Mouse (Mus musculus): ENCODE results near the gene Heatr5b. TPM values are rescaled to one million over a fixed set of nuclear protein-coding genes. Genes with fewer than 3 reads are reported as not detected.

The Heatr5b gene
- polyA plus RNA-seq, 1 experiment from 2014 or later: 14.4 TPM

GRCm38 (mm10) chr17:78748440-78748839 lies 86.7 kb downstream of the Heatr5b start:
- Histone ChIP-seq H3K4me3 (ENCODE audit: low read length) (no peak overlapping the region), H3K9me3 (ENCODE audit: control insufficient read depth, low read length) (no peaks in the 10 kb centered on the region), H3K36me3 (ENCODE audit: control insufficient read depth, insufficient read depth, low read length) (no peaks in the 10 kb centered on the region), H3K4me1 (replicated peaks; ENCODE audit: control insufficient read depth, insufficient read depth, low read length) (0 out of 2 replicates have a peak, but pooled peaks cover 2% of the 10 kb centered on the region), H3K27ac (ENCODE audit: low read length) (no peak overlapping the region), H3K9ac (ENCODE audit: low read length) (no peak overlapping the region), H3K27me3 (ENCODE audit: control insufficient read depth, insufficient read depth, low read depth, low read length) (no peaks in the 10 kb centered on the region), H3K4me2 (ENCODE audit: low read depth, low read length) (no peak overlapping the region)
- WGBS: 82% methylated on average over 9 of the region's 9 CpGs
- ATAC-seq (ENCODE audit: low read depth): no peak

DNA sequence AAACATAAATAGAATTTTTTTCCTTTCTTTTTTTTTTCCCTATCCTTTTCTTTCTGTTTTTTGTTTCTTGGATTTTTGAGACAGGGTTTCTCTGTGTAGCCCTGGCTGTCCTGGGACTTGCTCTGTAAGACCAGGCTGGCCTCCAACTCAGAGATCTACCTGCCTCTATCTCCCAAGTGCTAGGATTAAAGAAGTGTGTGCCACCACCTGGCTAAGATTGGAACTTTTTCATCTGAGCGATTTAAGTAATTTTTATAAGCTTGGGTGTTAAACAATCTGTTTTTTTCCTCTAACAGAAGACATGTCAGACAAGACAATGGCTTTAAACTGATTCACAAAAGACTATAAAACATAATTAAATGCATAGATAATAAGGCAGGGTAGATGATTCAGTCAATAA lies 96.7 kb downstream of the Heatr5b start:
- no peak overlapping the region for H3K9ac ChIP-seq (ENCODE audit: low read length)
- no peaks in the 10 kb centered on the region for H3K36me3 ChIP-seq (ENCODE audit: control insufficient read depth, insufficient read depth, low read length)
- H3K27ac ChIP-seq (ENCODE audit: low read length): no peak overlapping the region
- peaks cover 15% of the 10 kb centered on the region; the same call in 1 of the 2 replicates for H3K4me1 ChIP-seq (replicated peaks; ENCODE audit: control insufficient read depth, insufficient read depth, low read length)
- H3K9me3 ChIP-seq (ENCODE audit: control insufficient read depth, low read length): no peaks in the 10 kb centered on the region
- 51% methylated on average over 1 of the region's 1 CpGs for WGBS
- no peak overlapping the region for H3K4me3 ChIP-seq (ENCODE audit: low read length)
- H3K4me2 ChIP-seq (ENCODE audit: low read depth, low read length): no peak overlapping the region
- no peak for ATAC-seq (ENCODE audit: low read depth)
- no peaks in the 10 kb centered on the region for H3K27me3 ChIP-seq (ENCODE audit: control insufficient read depth, insufficient read depth, low read depth, low read length)

DNA sequence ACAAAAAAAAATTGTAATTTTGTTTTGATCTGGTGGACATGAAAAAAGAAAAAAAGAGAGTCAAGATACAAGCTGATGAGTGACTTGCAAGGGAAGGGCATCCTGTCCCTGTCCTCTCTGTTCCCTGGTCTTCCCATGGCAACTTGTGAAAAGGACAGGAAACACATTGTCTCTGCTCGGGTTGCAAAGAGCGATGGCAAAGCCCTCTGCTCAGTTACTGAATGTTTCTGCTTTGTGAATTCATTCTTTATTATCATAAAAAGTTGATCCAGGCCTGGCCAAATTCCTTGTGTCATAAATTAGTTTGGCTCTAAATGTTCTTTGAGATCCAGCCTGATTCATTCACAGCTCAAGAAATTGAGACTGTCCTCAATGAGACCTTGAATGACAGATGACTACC lies 97.4 kb downstream of the Heatr5b start:
- Histone ChIP-seq H3K4me1 (replicated peaks; ENCODE audit: control insufficient read depth, insufficient read depth, low read length) (peaks cover 16% of the 10 kb centered on the region; the same call in 1 of the 2 replicates), H3K4me3 (ENCODE audit: low read length) (no peak overlapping the region), H3K9me3 (ENCODE audit: control insufficient read depth, low read length) (no peaks in the 10 kb centered on the region), H3K36me3 (ENCODE audit: control insufficient read depth, insufficient read depth, low read length) (no peaks in the 10 kb centered on the region), H3K9ac (ENCODE audit: low read length) (no peak overlapping the region), H3K27ac (ENCODE audit: low read length) (peak overlapping the region; percentile 31; the same call in 1 of the 2 replicates), H3K27me3 (ENCODE audit: control insufficient read depth, insufficient read depth, low read depth, low read length) (no peaks in the 10 kb centered on the region), H3K4me2 (ENCODE audit: low read depth, low read length) (no peak overlapping the region)
- no peak for ATAC-seq (ENCODE audit: low read depth)
- WGBS: 54% methylated on average over 2 of the region's 2 CpGs

DNA sequence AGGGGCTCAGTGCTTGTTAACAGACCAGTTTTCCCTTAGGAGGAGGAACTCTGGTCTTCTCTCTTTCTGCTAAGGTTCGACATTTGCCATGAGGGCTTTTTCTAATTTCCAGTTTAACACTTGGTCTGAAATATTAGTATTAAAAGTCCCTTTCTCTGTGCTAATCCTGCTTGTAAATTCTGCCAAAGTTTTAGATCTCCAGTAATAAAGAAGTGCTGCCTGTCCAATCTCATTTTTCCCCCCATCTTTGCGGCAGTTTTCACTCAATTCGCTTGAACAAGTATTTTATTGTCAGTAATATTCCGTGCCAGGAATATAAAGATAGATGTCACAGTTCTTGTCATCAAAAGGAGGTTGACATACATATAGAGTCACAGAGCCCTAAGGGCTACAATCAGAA lies 98.1 kb downstream of the Heatr5b start, which contains the start of gene Strn:
Gene Strn, minus strand, starts transcription at position 101 of the 400 bp plus-strand sequence.
- Histone ChIP-seq H3K4me3 (ENCODE audit: low read length) (peak within 1 kb of the TSS; percentile 79), H3K27me3 (ENCODE audit: control insufficient read depth, insufficient read depth, low read depth, low read length) (no peaks in the 10 kb centered on the region), H3K4me2 (ENCODE audit: low read depth, low read length) (peak within 1 kb of the TSS; percentile 89), H3K36me3 (ENCODE audit: control insufficient read depth, insufficient read depth, low read length) (no peaks in the 10 kb centered on the region), H3K27ac (ENCODE audit: low read length) (peak within 1 kb of the TSS; percentile 94), H3K9me3 (ENCODE audit: control insufficient read depth, low read length) (no peaks in the 10 kb centered on the region), H3K4me1 (replicated peaks; ENCODE audit: control insufficient read depth, insufficient read depth, low read length) (peaks cover 16% of the 10 kb centered on the region; the same call in 1 of the 2 replicates), H3K9ac (ENCODE audit: low read length) (peak within 1 kb of the TSS; percentile 90)
- no peak for ATAC-seq (ENCODE audit: low read depth)
- 38% methylated on average over 4 of the region's 4 CpGs for WGBS

- WGBS: under 1% methylated on average over 57 of the region's 60 CpGs
- H3K27me3 ChIP-seq (ENCODE audit: control insufficient read depth, insufficient read depth, low read depth, low read length): no peaks in the 10 kb centered on the region
- H3K27ac ChIP-seq (ENCODE audit: low read length): peak overlapping the region; percentile 94
- H3K9ac ChIP-seq (ENCODE audit: low read length): peak overlapping the region; percentile 90
- peak overlapping the region; percentile 79 for H3K4me3 ChIP-seq (ENCODE audit: low read length)
- H3K4me1 ChIP-seq (replicated peaks; ENCODE audit: control insufficient read depth, insufficient read depth, low read length): peaks cover 16% of the 10 kb centered on the region; the same call in 1 of the 2 replicates
- no peaks in the 10 kb centered on the region for H3K36me3 ChIP-seq (ENCODE audit: control insufficient read depth, insufficient read depth, low read length)
- H3K9me3 ChIP-seq (ENCODE audit: control insufficient read depth, low read length): no peaks in the 10 kb centered on the region
- peak overlapping the region; percentile 89 for H3K4me2 ChIP-seq (ENCODE audit: low read depth, low read length)
- ATAC-seq (ENCODE audit: low read depth): peak; percentile 100
Measured at GRCm38 (mm10) chr17:78736473-78736988, 98.6 kb downstream of the Heatr5b start.

DNA sequence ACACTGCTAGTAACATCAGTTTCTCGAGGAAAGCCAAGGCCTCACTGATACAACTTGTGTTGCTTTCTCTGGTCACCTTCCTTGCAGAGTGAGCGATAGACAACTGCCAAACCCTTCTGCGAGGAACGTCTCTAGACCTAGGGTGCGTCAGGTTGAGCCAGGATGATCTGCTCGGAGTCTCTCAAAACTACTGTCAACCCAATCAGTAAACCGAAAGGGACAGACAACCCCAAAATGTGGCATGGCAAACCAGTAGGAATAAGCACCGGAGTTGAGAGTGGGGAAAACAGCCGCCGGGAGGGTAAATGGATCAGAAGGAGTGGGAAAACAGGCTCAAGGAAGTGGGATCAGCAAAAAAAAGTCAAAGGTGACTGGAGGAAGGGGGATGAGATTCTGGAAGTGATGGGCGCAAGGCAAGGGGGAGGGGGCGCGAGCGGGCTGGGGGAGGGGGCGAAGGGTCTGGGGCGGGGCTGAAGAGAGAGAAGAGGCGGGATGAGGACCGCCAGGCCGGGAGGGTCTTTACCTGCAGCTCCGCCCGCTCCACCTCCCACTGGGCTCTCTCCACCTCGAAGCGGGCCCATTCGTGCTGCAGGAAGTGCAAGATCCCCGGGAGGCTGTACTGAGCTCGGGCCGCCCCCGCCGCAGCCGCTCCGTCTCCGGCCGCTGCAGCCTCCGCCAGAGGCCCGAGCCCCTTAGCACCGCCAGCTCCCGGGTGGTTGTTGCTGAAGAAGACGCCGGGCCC lies 99.3 kb downstream of the Heatr5b start:
- peak; percentile 77 for ATAC-seq (ENCODE audit: low read depth)
- WGBS: under 1% methylated on average over 32 of the region's 39 CpGs
- Histone ChIP-seq H3K4me3 (ENCODE audit: low read length) (peak overlapping the region; percentile 79), H3K4me1 (replicated peaks; ENCODE audit: control insufficient read depth, insufficient read depth, low read length) (peaks cover 16% of the 10 kb centered on the region; the same call in 1 of the 2 replicates), H3K27me3 (ENCODE audit: control insufficient read depth, insufficient read depth, low read depth, low read length) (no peaks in the 10 kb centered on the region), H3K9ac (ENCODE audit: low read length) (peak overlapping the region; percentile 90), H3K9me3 (ENCODE audit: control insufficient read depth, low read length) (no peaks in the 10 kb centered on the region), H3K4me2 (ENCODE audit: low read depth, low read length) (peak overlapping the region; percentile 74), H3K27ac (ENCODE audit: low read length) (peak overlapping the region; percentile 94), H3K36me3 (ENCODE audit: control insufficient read depth, insufficient read depth, low read length) (no peaks in the 10 kb centered on the region)

DNA sequence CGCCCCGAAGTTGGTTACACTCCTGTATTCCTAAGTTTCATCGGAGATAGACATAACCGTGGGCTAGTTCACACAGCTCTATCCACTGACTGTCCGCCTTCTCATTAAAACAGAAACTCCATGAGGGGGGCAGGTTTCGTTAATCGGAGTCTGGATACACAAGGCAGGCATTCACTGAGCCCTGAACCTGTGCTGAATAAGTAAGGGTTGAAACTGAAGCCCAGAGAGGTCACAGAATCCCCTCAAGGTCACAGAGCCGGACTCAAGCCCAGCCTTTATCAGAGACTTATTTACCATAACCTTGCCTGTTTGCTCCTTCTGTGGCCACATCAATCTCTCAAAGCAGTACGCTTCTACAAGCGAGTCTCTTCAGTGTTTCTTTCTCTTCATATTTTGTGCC lies 100.4 kb downstream of the Heatr5b start:
- Histone ChIP-seq H3K4me3 (ENCODE audit: low read length) (peak overlapping the region; percentile 79), H3K9ac (ENCODE audit: low read length) (peak overlapping the region; percentile 90), H3K4me2 (ENCODE audit: low read depth, low read length) (peak overlapping the region; percentile 74), H3K27ac (ENCODE audit: low read length) (no peak overlapping the region), H3K9me3 (ENCODE audit: control insufficient read depth, low read length) (no peaks in the 10 kb centered on the region), H3K4me1 (replicated peaks; ENCODE audit: control insufficient read depth, insufficient read depth, low read length) (peaks cover 16% of the 10 kb centered on the region; the same call in 1 of the 2 replicates), H3K27me3 (ENCODE audit: control insufficient read depth, insufficient read depth, low read depth, low read length) (no peaks in the 10 kb centered on the region), H3K36me3 (ENCODE audit: control insufficient read depth, insufficient read depth, low read length) (no peaks in the 10 kb centered on the region)
- WGBS: 69% methylated on average over 10 of the region's 10 CpGs
- ATAC-seq (ENCODE audit: low read depth): no peak

DNA sequence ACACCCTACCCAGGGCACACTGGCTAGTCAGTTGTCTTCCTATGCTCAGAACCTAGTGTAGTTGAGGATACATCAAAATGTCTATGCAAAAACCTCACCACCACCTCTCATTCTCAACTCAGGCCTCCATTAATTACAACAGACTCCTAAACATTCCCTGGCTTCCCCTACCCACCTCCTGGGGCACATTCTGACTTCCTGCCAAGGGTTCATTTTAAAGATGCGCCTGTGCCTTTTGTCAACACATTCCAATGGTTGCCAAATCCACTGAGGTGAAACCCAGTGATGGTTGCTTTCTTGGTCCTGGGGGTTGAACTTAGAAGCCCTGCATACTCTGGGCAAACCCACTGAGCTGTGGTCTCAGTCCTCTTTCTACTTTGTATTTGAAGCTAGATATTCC lies 103.1 kb downstream of the Heatr5b start:
- WGBS: 68% methylated on average over 1 of the region's 1 CpGs
- H3K27ac ChIP-seq (ENCODE audit: low read length): no peak overlapping the region
- H3K4me1 ChIP-seq (replicated peaks; ENCODE audit: control insufficient read depth, insufficient read depth, low read length): peaks cover 14% of the 10 kb centered on the region; the same call in 1 of the 2 replicates
- H3K4me2 ChIP-seq (ENCODE audit: low read depth, low read length): no peak overlapping the region
- H3K9ac ChIP-seq (ENCODE audit: low read length): no peak overlapping the region
- H3K27me3 ChIP-seq (ENCODE audit: control insufficient read depth, insufficient read depth, low read depth, low read length): no peaks in the 10 kb centered on the region
- no peaks in the 10 kb centered on the region for H3K9me3 ChIP-seq (ENCODE audit: control insufficient read depth, low read length)
- ATAC-seq (ENCODE audit: low read depth): no peak
- H3K36me3 ChIP-seq (ENCODE audit: control insufficient read depth, insufficient read depth, low read length): no peaks in the 10 kb centered on the region
- H3K4me3 ChIP-seq (ENCODE audit: low read length): no peak overlapping the region

DNA sequence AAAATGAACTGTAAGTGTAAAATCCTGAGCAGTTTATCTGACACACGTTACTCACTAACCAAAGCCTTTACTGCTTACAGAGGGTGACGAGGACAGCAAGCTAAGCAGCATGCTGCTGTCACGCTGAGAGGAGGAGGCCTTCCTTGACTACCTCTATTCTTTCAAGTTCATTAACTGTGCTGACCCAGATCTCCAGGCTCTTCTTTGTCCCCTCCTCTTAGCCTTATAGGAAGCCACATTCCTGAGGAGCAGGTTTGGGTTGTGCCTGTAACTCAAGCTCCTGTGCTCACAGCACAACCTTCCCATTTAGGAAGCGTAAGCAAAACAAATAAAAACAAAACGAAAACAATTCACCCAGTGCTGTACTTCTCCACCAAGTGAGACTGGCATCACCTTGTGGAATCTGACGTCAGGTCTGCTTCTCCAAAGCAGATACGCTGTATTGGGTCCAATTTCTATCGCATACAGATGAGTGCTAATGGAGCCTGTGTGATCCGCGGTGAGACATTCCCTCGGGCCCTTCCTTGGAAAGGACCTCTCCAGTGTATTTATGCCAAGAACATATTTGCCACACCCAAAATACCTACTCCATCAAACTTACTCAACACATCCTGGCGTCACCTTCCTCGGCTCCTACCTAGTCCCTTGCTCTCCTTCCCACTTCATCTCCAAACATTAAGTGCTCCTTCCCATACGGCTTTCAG lies 108.3 kb downstream of the Heatr5b start:
- no peak for ATAC-seq (ENCODE audit: low read depth)

More for the DNA sequence above, 108.3 kb downstream of the Heatr5b start:
- no peak overlapping the region for H3K4me3 ChIP-seq (ENCODE audit: low read length)
- no peak overlapping the region for H3K4me2 ChIP-seq (ENCODE audit: low read depth, low read length)
- no peaks in the 10 kb centered on the region for H3K9me3 ChIP-seq (ENCODE audit: control insufficient read depth, low read length)
- 66% methylated on average over 14 of the region's 14 CpGs for WGBS
- H3K27me3 ChIP-seq (ENCODE audit: control insufficient read depth, insufficient read depth, low read depth, low read length): no peaks in the 10 kb centered on the region
- H3K9ac ChIP-seq (ENCODE audit: low read length): no peak overlapping the region
- H3K27ac ChIP-seq (ENCODE audit: low read length): no peak overlapping the region
- H3K4me1 ChIP-seq (replicated peaks; ENCODE audit: control insufficient read depth, insufficient read depth, low read length): no peaks in the 10 kb centered on the region
- H3K36me3 ChIP-seq (ENCODE audit: control insufficient read depth, insufficient read depth, low read length): no peaks in the 10 kb centered on the region

Data from lung, embryonic 16.5 days (tissue).